Mouse (Mus musculus) MEL (cell line): ENCODE results near the gene Hnrnpll.
A peak's percentile ranks its signal among the peaks of the same experiment; 100 is the strongest.
"Not testable (repeated sequence)": the region's sequence is repeated elsewhere in the genome, so short reads cannot be mapped to it uniquely, and the experiment has no call there.

Experiments
- CTCF ChIP-seq, 3 experiments: IDR thresholded peaks in 2 of 3; conservative IDR thresholded peaks in 1 of 3; 2 replicates each; pipeline ENCODE4 v1.5.1; 2011 to 2012; ENCODE audit warnings: low read length in 3 of 3, low read depth in 2 of 3, mild to moderate bottlenecking in 2 of 3, improper control_type of control experiment in 1 of 3, inconsistent platforms in 1 of 3, mixed read lengths in 1 of 3, moderate library complexity in 1 of 3; ENCODE audit not compliant: control insufficient read depth in 1 of 3, insufficient read depth in 1 of 3, poor library complexity in 1 of 3, severe bottlenecking in 1 of 3
- E2F4 ChIP-seq: IDR thresholded peaks from 2 replicates; pipeline ENCODE4 v1.6.1; 2011; ENCODE audit warnings: low read depth, low read length, improper control_type of control experiment, borderline replicate concordance
- ELF1 ChIP-seq: IDR thresholded peaks from 2 replicates; pipeline ENCODE4 v1.6.1; 2014; ENCODE audit warnings: low read depth, mild to moderate bottlenecking, inconsistent platforms, low read length, improper control_type of control experiment, moderate library complexity
- KAT2A ChIP-seq: conservative IDR thresholded peaks from 2 replicates; pipeline ENCODE4 v1.6.1; 2012; ENCODE audit warnings: low read depth, low read length, improper control_type of control experiment, inconsistent platforms
- POLR2A ChIP-seq, 2 experiments: IDR thresholded peaks; 2 replicates each; pipeline ENCODE4 v1.6.1; 2011 to 2012; ENCODE audit warnings: low read length in 2 of 2, mild to moderate bottlenecking in 2 of 2, control low read depth in 1 of 2, improper control_type of control experiment in 1 of 2, low read depth in 1 of 2, moderate library complexity in 1 of 2; ENCODE audit not compliant: control insufficient read depth in 1 of 2, insufficient read depth in 1 of 2, poor library complexity in 1 of 2
- TBP ChIP-seq: IDR thresholded peaks from 2 replicates; pipeline ENCODE4 v1.8.0; 2011; ENCODE audit warnings: low read depth, low read length, improper control_type of control experiment

GRCm38 (mm10) chr17:80003851-80004250 is 58.3 kb downstream of the Hnrnpll start:
- not testable (repeated sequence) for TF ChIP-seq ELF1; POLR2A (IDR thresholded peaks at IDR 0.05; ENCODE audit: control insufficient read depth in 1 of 2, insufficient read depth in 1 of 2, low read depth in 1 of 2, low read length in 2 of 2, poor library complexity in 1 of 2); E2F4; KAT2A; TBP
- peak in 2 of 3 experiments; percentile 33 to 43; a peak in 4 of 6 replicates for TF ChIP-seq CTCF (IDR thresholded peaks at IDR 0.05 in 2 of 3, conservative IDR thresholded peaks at IDR 0.05 in 1 of 3; ENCODE audit: control insufficient read depth in 1 of 3, insufficient read depth in 1 of 3, low read depth in 2 of 3, low read length in 3 of 3, poor library complexity in 1 of 3, severe bottlenecking in 1 of 3)
